Mouse (Mus musculus): Measurements from ENCODE around the gene BC049715. TPM values are rescaled to one million over a fixed set of nuclear protein-coding genes. Genes with fewer than 3 reads are reported as not detected.
A peak's percentile ranks its signal among the peaks of the same experiment; 100 is the strongest.

The BC049715 gene
- total RNA-seq, 4 experiments from 2014 or later: 0.51 to 1.3 (median 0.97) TPM

- DNase-seq: no peak
Measured at GRCm38 (mm10) chr6:136808631-136809046, 18.8 kb upstream of the BC049715 start.

- DNase-seq: peak; percentile 66
Measured at GRCm38 (mm10) chr6:136809077-136809476, 18.3 kb upstream of the BC049715 start.

GRCm38 (mm10) chr6:136809673-136810072 is 17.8 kb upstream of the BC049715 start:
- no peak for DNase-seq

- DNase-seq: no peak
Measured at GRCm38 (mm10) chr6:136811196-136811595, 16.2 kb upstream of the BC049715 start.

- no peak for DNase-seq
Measured at GRCm38 (mm10) chr6:136813117-136813516, 14.3 kb upstream of the BC049715 start.

- DNase-seq: no peak
Measured at GRCm38 (mm10) chr6:136815381-136815780, 12.0 kb upstream of the BC049715 start.

GRCm38 (mm10) chr6:136816826-136817225 is 10.6 kb upstream of the BC049715 start:
- no peak for DNase-seq

GRCm38 (mm10) chr6:136817549-136817948 is 9.9 kb upstream of the BC049715 start:
- no peak for DNase-seq

- DNase-seq: no peak
Measured at GRCm38 (mm10) chr6:136820381-136820780, 7.0 kb upstream of the BC049715 start.

GRCm38 (mm10) chr6:136821086-136821485 is 6.3 kb upstream of the BC049715 start:
- no peak for DNase-seq

GRCm38 (mm10) chr6:136824987-136825386 is 2.4 kb upstream of the BC049715 start:
- DNase-seq: no peak

- no peak for DNase-seq
Measured at GRCm38 (mm10) chr6:136827116-136827515, 310 bp upstream of the BC049715 start.

GRCm38 (mm10) chr6:136827881-136828561 is 595 bp downstream of the BC049715 start, which contains the start of gene Wbp11:
Wbp11 (minus strand) TSS chr6:136828233.
- peak; percentile 96 for DNase-seq

GRCm38 (mm10) chr6:136828681-136829080 is 1.3 kb downstream of the BC049715 start:
- no peak for DNase-seq

- DNase-seq: no peak
Measured at GRCm38 (mm10) chr6:136831712-136832111, 4.3 kb downstream of the BC049715 start.

- DNase-seq: no peak
Measured at GRCm38 (mm10) chr6:136835352-136835751, 7.9 kb downstream of the BC049715 start, which contains the start of gene Smco3. Smco3 (minus strand) TSS chr6:136835452.

- no peak for DNase-seq
Measured at GRCm38 (mm10) chr6:136837323-136837722, 9.9 kb downstream of the BC049715 start.

- no peak for DNase-seq
Measured at GRCm38 (mm10) chr6:136844903-136845302, 17.5 kb downstream of the BC049715 start.

- no peak for DNase-seq
Measured at GRCm38 (mm10) chr6:136845706-136846480, 18.5 kb downstream of the BC049715 start.

- DNase-seq: no peak
Measured at GRCm38 (mm10) chr6:136847267-136847666, 19.8 kb downstream of the BC049715 start.

- DNase-seq: no peak
Measured at GRCm38 (mm10) chr6:136847790-136848189, 20.4 kb downstream of the BC049715 start.

GRCm38 (mm10) chr6:136848399-136848798 is 21.0 kb downstream of the BC049715 start:
- DNase-seq: no peak

- no peak for DNase-seq
Measured at GRCm38 (mm10) chr6:136848971-136849370, 21.5 kb downstream of the BC049715 start.

- no peak for DNase-seq
Measured at GRCm38 (mm10) chr6:136850267-136850666, 22.8 kb downstream of the BC049715 start.
